ENCODE assay signal across 9 mouse cellular contexts in genomic region chr8:120634329-120634839, GRCm38 (mm10). TPM values are rescaled to one million over a fixed set of nuclear protein-coding genes. Genes with fewer than 3 reads are reported as not detected.
DNase-seq lines count a peak whose midpoint lies in the region; ATAC-seq lines count a peak whose summit lies in the region.
"Had no signal": no experiment of that assay in that cellular context is flagged by ENCODE, and none has a peak within 500 bp of the region (broad histone marks: within the 10 kb centered on the region; RNA-seq: fewer than 3 reads in every experiment).

No protein-coding gene starts in this region.

- no peak overlapping the region for H3K27ac ChIP-seq in forebrain, embryonic 15.5 days (replicated peaks)
- H3K27ac ChIP-seq in hindbrain, embryonic 12.5 days, result no peak overlapping the region

- no peaks in the 10 kb centered on the region for H3K36me3 ChIP-seq in forebrain, embryonic 15.5 days
- H3K36me3 ChIP-seq in hindbrain, embryonic 12.5 days, result no peaks in the 10 kb centered on the region

- peaks cover 16% of the 10 kb centered on the region for H3K4me1 ChIP-seq in forebrain, embryonic 15.5 days
- peaks cover 17% of the 10 kb centered on the region for H3K4me1 ChIP-seq in hindbrain, embryonic 12.5 days

- H3K9me3 ChIP-seq in forebrain, embryonic 15.5 days, result no peaks in the 10 kb centered on the region
- H3K9me3 ChIP-seq in hindbrain, embryonic 12.5 days (replicated peaks), result no peaks in the 10 kb centered on the region

- H3K4me2 ChIP-seq in forebrain, embryonic 15.5 days (replicated peaks), result peak overlapping the region; percentile 97
- peak overlapping the region; percentile 96 for H3K4me2 ChIP-seq in hindbrain, embryonic 12.5 days (replicated peaks)

- no peak for DNase-seq in cerebellum, postnatal 4 days (ENCODE audit: low spot score in 2 of 2)
- peak; percentile 79 for DNase-seq in adrenal gland, postnatal 25 days
- DNase-seq in layer of hippocampus, postnatal 36 days, result peak; percentile 48
- DNase-seq in skeletal muscle tissue, adult 2 months (ENCODE audit: low read depth, low spot score), result peak; percentile 34

- peak; percentile 31; the same call in 1 of the 2 replicates for ATAC-seq in cerebellum, adult (ENCODE audit: insufficient number of reproducible peaks, low FRiP score, low TSS enrichment)
- ATAC-seq in forebrain, embryonic 15.5 days (replicated peaks), result peak; percentile 49
- ATAC-seq in hindbrain, embryonic 12.5 days (ENCODE audit: low FRiP score), result peak; percentile 38; the same call in 1 of the 2 replicates
- peak; percentile 66 for ATAC-seq in megakaryocyte progenitor cell, adult 5-6 weeks (replicated peaks; ENCODE audit: poor library complexity)

- H3K4me3 ChIP-seq in forebrain, embryonic 15.5 days, result peak overlapping the region; percentile 60
- peak overlapping the region; percentile 55 for H3K4me3 ChIP-seq in hindbrain, embryonic 12.5 days

- peak overlapping the region; percentile 64 for H3K9ac ChIP-seq in forebrain, embryonic 15.5 days (replicated peaks)
- H3K9ac ChIP-seq in hindbrain, embryonic 12.5 days, result peak overlapping the region; percentile 67

- H3K27me3 ChIP-seq in forebrain, embryonic 15.5 days, result peaks cover 28% of the 10 kb centered on the region; the same call in 1 of the 2 replicates
- peaks cover 40% of the 10 kb centered on the region for H3K27me3 ChIP-seq in hindbrain, embryonic 12.5 days

- under 1% methylated on average over 29 of the region's 42 CpGs for WGBS in forebrain, embryonic 15.5 days
- 3% methylated on average over 20 of the region's 42 CpGs for WGBS in hindbrain, embryonic 12.5 days

RNA-seq across cellular contexts. Expression of gene 1190005I06Rik, which starts 13.0 kb away (rescaled TPM):
- total RNA-seq in adrenal gland, postnatal 25 days (2021), result 11.3 and 12.3 TPM in 2 replicates
- polyA plus RNA-seq in forebrain, embryonic 15.5 days (2015; fragmentation: Nextera tagmentation; extraction: Ambion mirVana), result 8.3 and 11.3 TPM in 2 replicates
- polyA plus RNA-seq in hindbrain, embryonic 12.5 days (2016; fragmentation: Nextera tagmentation; extraction: Ambion mirVana), result 6.9 and 7.2 TPM in 2 replicates
- total RNA-seq in layer of hippocampus, postnatal 36 days (2021), result 10 to 100 TPM; 13.1 to 13.4 TPM
- 0.78 and 1.1 TPM in 2 replicates for total RNA-seq in megakaryocyte progenitor cell, adult 5-6 weeks (2015)
- not detected in 2 replicates for total RNA-seq in megakaryocyte progenitor cell, adult 5-6 weeks (2017)
- total RNA-seq: neutrophil, adult 5-6 weeks had no signal

RNA-seq across cellular contexts. Expression of gene Gm27021, which starts 33.5 kb away (rescaled TPM):
- total RNA-seq in adrenal gland, postnatal 25 days (2021), result not detected in 2 replicates
- polyA plus RNA-seq in forebrain, embryonic 15.5 days (2015; fragmentation: Nextera tagmentation; extraction: Ambion mirVana), result 6.6 and 7.3 TPM in 2 replicates
- polyA plus RNA-seq in hindbrain, embryonic 12.5 days (2016; fragmentation: Nextera tagmentation; extraction: Ambion mirVana), result 4.9 and 5.5 TPM in 2 replicates
- not detected for total RNA-seq in layer of hippocampus, postnatal 36 days (2021)
- total RNA-seq in megakaryocyte progenitor cell, adult 5-6 weeks (2015), result not detected in 2 replicates
- total RNA-seq in megakaryocyte progenitor cell, adult 5-6 weeks (2017), result not detected in 2 replicates
- total RNA-seq: neutrophil, adult 5-6 weeks had no signal

RNA-seq across cellular contexts. Expression of gene Cox4i1, which starts 33.6 kb away (rescaled TPM):
- 1,243 and 1,285 TPM in 2 replicates for total RNA-seq in adrenal gland, postnatal 25 days (2021)
- 971 and 990 TPM in 2 replicates for polyA plus RNA-seq in forebrain, embryonic 15.5 days (2015; fragmentation: Nextera tagmentation; extraction: Ambion mirVana)
- polyA plus RNA-seq in hindbrain, embryonic 12.5 days (2016; fragmentation: Nextera tagmentation; extraction: Ambion mirVana), result 876 and 921 TPM in 2 replicates
- total RNA-seq in layer of hippocampus, postnatal 36 days (2021), result 1,000 to 10,000 TPM; 1,023 to 1,088 TPM
- total RNA-seq in megakaryocyte progenitor cell, adult 5-6 weeks (2015), result 731 and 787 TPM in 2 replicates
- 392 and 475 TPM in 2 replicates for total RNA-seq in megakaryocyte progenitor cell, adult 5-6 weeks (2017)

RNA-seq across cellular contexts. Expression of gene Emc8, which starts 34.0 kb away (rescaled TPM):
- 84.6 and 90.1 TPM in 2 replicates for total RNA-seq in adrenal gland, postnatal 25 days (2021)
- 168 and 178 TPM in 2 replicates for polyA plus RNA-seq in forebrain, embryonic 15.5 days (2015; fragmentation: Nextera tagmentation; extraction: Ambion mirVana)
- 181 and 194 TPM in 2 replicates for polyA plus RNA-seq in hindbrain, embryonic 12.5 days (2016; fragmentation: Nextera tagmentation; extraction: Ambion mirVana)
- total RNA-seq in layer of hippocampus, postnatal 36 days (2021), result 10 to 100 TPM; 64.3 to 71.6 TPM
- total RNA-seq in megakaryocyte progenitor cell, adult 5-6 weeks (2015), result 63.9 and 66.1 TPM in 2 replicates
- total RNA-seq in megakaryocyte progenitor cell, adult 5-6 weeks (2017), result 56.3 and 61.1 TPM in 2 replicates

RNA-seq across cellular contexts. Expression of gene Gins2, which starts 45.3 kb away (rescaled TPM):
- 12.2 and 12.4 TPM in 2 replicates for total RNA-seq in adrenal gland, postnatal 25 days (2021)
- 27.1 and 34.2 TPM in 2 replicates for polyA plus RNA-seq in forebrain, embryonic 15.5 days (2015; fragmentation: Nextera tagmentation; extraction: Ambion mirVana)
- 49.6 and 65.3 TPM in 2 replicates for polyA plus RNA-seq in hindbrain, embryonic 12.5 days (2016; fragmentation: Nextera tagmentation; extraction: Ambion mirVana)
- 1 to 10 TPM; 4.8 to 5.5 TPM for total RNA-seq in layer of hippocampus, postnatal 36 days (2021)
- 65.9 and 67.1 TPM in 2 replicates for total RNA-seq in megakaryocyte progenitor cell, adult 5-6 weeks (2015)
- 28.1 and 47.1 TPM in 2 replicates for total RNA-seq in megakaryocyte progenitor cell, adult 5-6 weeks (2017)

Comparison
In these comparisons a context has a peak if more than half of its experiments do, and no peak if none do; other contexts are left out.
1. DNase-seq: peak in adrenal gland, postnatal 25 days (single experiment), layer of hippocampus, postnatal 36 days (2 of 2) and skeletal muscle tissue, adult 2 months (single experiment); none in cerebellum, postnatal 4 days (0 of 2).
2. Peak in every context shown above with its lines, with median percentiles within 50 percentile points of each other: ATAC-seq.